Mouse (Mus musculus) ES-E14 (cell line): ENCODE measurements at regions not wholly inside any gene's neighbourhood (a gene's known extent, or its start where the extent isn't known, plus 50 kb on each side); places are given as distances from the start of the nearest gene placed in this dataset.
A peak's percentile ranks its signal among the peaks of the same experiment; 100 is the strongest.

Experiments used
- CHD2 ChIP-seq: IDR thresholded peaks from 2 replicates; pipeline ENCODE4 v1.6.1; 2014; ENCODE audit warnings: mild to moderate bottlenecking, low read depth, low read length, inconsistent platforms
- HCFC1 ChIP-seq: IDR thresholded peaks from 2 replicates; pipeline ENCODE4 v1.6.1; 2012; ENCODE audit warnings: low read length, inconsistent platforms, borderline replicate concordance; ENCODE audit not compliant: insufficient read depth
- MAFK ChIP-seq: IDR thresholded peaks from 2 replicates; pipeline ENCODE4 v1.6.1; 2014; ENCODE audit warnings: mild to moderate bottlenecking, low read depth, low read length, inconsistent platforms; ENCODE audit not compliant: insufficient read depth
- ZC3H11A ChIP-seq: IDR thresholded peaks from 2 replicates; pipeline ENCODE4 v1.6.1; 2012; ENCODE audit warnings: low read depth, mild to moderate bottlenecking, inconsistent platforms, low read length, borderline replicate concordance
- ZNF384 ChIP-seq: IDR thresholded peaks from 2 replicates; pipeline ENCODE4 v1.6.1; 2012; ENCODE audit warnings: low read depth, low read length, inconsistent platforms

DNA sequence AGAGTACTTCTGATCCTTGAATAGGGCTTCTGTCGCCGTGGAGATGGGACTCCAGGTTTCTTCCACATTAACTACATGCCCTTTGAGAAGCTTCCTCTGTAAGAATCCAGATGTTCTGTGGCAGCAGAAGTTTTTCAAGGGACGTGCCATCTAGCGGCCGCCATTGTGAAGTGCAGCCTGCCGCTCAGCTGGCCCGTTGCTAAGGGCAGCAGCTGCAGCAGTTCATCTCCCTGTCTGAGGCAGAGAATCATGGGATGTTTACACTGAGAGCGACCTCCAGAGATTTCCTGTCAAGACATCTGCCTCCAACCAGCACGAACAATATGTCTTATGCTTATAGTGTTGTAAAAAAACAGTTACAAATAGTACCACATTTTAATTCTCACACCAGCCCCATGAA lies 395.0 kb upstream of the Plxna2 start:
- TF ChIP-seq ZC3H11A (peak; percentile 31; the same call in 1 of the 2 replicates), ZNF384 (no peak), CHD2 (no peak), MAFK (no peak), HCFC1 (no peak)
